Mouse (Mus musculus) intestine, postnatal 0 days (tissue): Measurements from ENCODE around the gene Hdgfl2. TPM values are rescaled to one million over a fixed set of nuclear protein-coding genes. Genes with fewer than 3 reads are reported as not detected.
A peak's percentile ranks its signal among the peaks of the same experiment; 100 is the strongest.

ENCODE experiments used
- ATAC-seq: fragments of 200-750 bp; cut with Nextera tagmentation; 2 replicates; pipeline ENCODE4 v1.8.0; 2017; ENCODE audit warnings: mild to moderate bottlenecking, moderate TSS enrichment, moderate library complexity
- H3K27ac ChIP-seq: fragments of 300-500 bp; sonication (generic); 2 replicates; pipeline ENCODE4 v1.5.1; 2014; ENCODE audit warnings: mild to moderate bottlenecking, low read depth, low read length, moderate library complexity
- H3K27me3 ChIP-seq: fragments of 300-500 bp; sonication (generic); replicated peaks from 2 replicates; pipeline ENCODE4 v1.6.1; 2014; ENCODE audit warnings: low read length, mixed read lengths; ENCODE audit not compliant: control insufficient read depth, insufficient read depth
- H3K36me3 ChIP-seq: fragments of 300-500 bp; sonication (generic); 2 replicates; pipeline ENCODE4 v1.6.1; 2014; ENCODE audit warnings: mild to moderate bottlenecking, moderate library complexity; ENCODE audit not compliant: control insufficient read depth, insufficient read depth
- H3K4me1 ChIP-seq: fragments of 300-500 bp; sonication (generic); replicated peaks from 2 replicates; pipeline ENCODE4 v1.6.1; 2014; ENCODE audit warnings: antibody characterized with exemption, low read length, mixed read lengths; ENCODE audit not compliant: control insufficient read depth, insufficient read depth
- H3K4me2 ChIP-seq: fragments of 300-500 bp; sonication (generic); replicated peaks from 2 replicates; pipeline ENCODE4 v1.6.1; 2014; ENCODE audit warnings: low read depth, mild to moderate bottlenecking, moderate library complexity
- H3K4me3 ChIP-seq: fragments of 300-500 bp; sonication (generic); 2 replicates; pipeline ENCODE4 v1.5.1; 2014; ENCODE audit warnings: low read depth, low read length
- H3K9ac ChIP-seq: fragments of 300-500 bp; sonication (generic); 2 replicates; pipeline ENCODE4 v1.6.1; 2014; ENCODE audit warnings: mild to moderate bottlenecking, low read depth, low read length
- H3K9me3 ChIP-seq: fragments of 300-500 bp; sonication (generic); 2 replicates; pipeline ENCODE4 v1.6.1; 2016; ENCODE audit warnings: mixed run types; ENCODE audit not compliant: control insufficient read depth
- CTCF ChIP-seq: sonication (generic); IDR thresholded peaks from 2 replicates; pipeline ENCODE4 v1.5.1; 2016; ENCODE audit warnings: low read depth, mild to moderate bottlenecking, control low read depth, antibody characterized with exemption, moderate library complexity
- WGBS: fragments of 180-500 bp; shearing (Covaris S2); extraction: QIAGEN DNeasy Blood & Tissue Kit; methylation state at CpG from one replicate; pipeline ENCODE4 v1.1.7; 2014; 5-methylcytosine and 5-hydroxymethylcytosine counted together
- polyA plus RNA-seq: library from polyadenylated mRNA; unstranded; fragments of >200 nt; fragmentation: Nextera tagmentation; extraction: Ambion mirVana; gene quantifications from 2 replicates; pipeline ENCODE4 v1.2.1, GENCODE M21; 2015

Gene Hdgfl2
- polyA plus RNA-seq, 1 experiment from 2014 or later, result 25.9 TPM

GRCm38 (mm10) chr17:56136558-56136957, 57.1 kb downstream of the Hdgfl2 start:
- Histone ChIP-seq H3K4me3 (no peak overlapping the region), H3K36me3 (no peaks in the 10 kb centered on the region), H3K9ac (no peak overlapping the region), H3K27me3 (peaks cover 36% of the 10 kb centered on the region), H3K9me3 (no peaks in the 10 kb centered on the region), H3K4me2 (no peak overlapping the region), H3K4me1 (peaks cover 10% of the 10 kb centered on the region; the same call in 1 of the 2 replicates), H3K27ac (no peak overlapping the region)
- ATAC-seq, result no peak
- TF ChIP-seq CTCF, result no peak
- WGBS, result 78% methylated on average over 7 of the region's 7 CpGs

- H3K4me1 ChIP-seq, result peaks cover 13% of the 10 kb centered on the region; the same call in 1 of the 2 replicates
- WGBS, result 25% methylated on average over 25 of the region's 25 CpGs
These were observed 58.6 kb downstream of the Hdgfl2 start for GRCm38 (mm10) chr17:56137839-56138613.

GRCm38 (mm10) chr17:56139355-56139754, 59.9 kb downstream of the Hdgfl2 start:
- H3K27ac ChIP-seq, result no peak overlapping the region
- no peaks in the 10 kb centered on the region for H3K36me3 ChIP-seq
- TF ChIP-seq CTCF, result no peak
- H3K4me1 ChIP-seq, result peaks cover 5% of the 10 kb centered on the region; the same call in 1 of the 2 replicates
- H3K27me3 ChIP-seq, result peaks cover 58% of the 10 kb centered on the region
- H3K9me3 ChIP-seq, result no peaks in the 10 kb centered on the region
- 0 out of 2 replicates have a peak overlapping the region, but pooled peaks have one; percentile 11 for H3K9ac ChIP-seq
- ATAC-seq, result no peak
- H3K4me2 ChIP-seq, result peak overlapping the region; percentile 85
- peak overlapping the region; percentile 56 for H3K4me3 ChIP-seq
- 11% methylated on average over 20 of the region's 21 CpGs for WGBS

More at GRCm38 (mm10) chr17:56137839-56138613, 58.6 kb downstream of the Hdgfl2 start:
- H3K9ac ChIP-seq, result no peak overlapping the region
- no peaks in the 10 kb centered on the region for H3K9me3 ChIP-seq
- H3K4me2 ChIP-seq, result peak overlapping the region; percentile 30
- H3K4me3 ChIP-seq, result no peak overlapping the region
- no peak for TF ChIP-seq CTCF
- ATAC-seq, result no peak
- H3K27me3 ChIP-seq, result peaks cover 47% of the 10 kb centered on the region
- H3K36me3 ChIP-seq, result no peaks in the 10 kb centered on the region
- no peak overlapping the region for H3K27ac ChIP-seq

DNA sequence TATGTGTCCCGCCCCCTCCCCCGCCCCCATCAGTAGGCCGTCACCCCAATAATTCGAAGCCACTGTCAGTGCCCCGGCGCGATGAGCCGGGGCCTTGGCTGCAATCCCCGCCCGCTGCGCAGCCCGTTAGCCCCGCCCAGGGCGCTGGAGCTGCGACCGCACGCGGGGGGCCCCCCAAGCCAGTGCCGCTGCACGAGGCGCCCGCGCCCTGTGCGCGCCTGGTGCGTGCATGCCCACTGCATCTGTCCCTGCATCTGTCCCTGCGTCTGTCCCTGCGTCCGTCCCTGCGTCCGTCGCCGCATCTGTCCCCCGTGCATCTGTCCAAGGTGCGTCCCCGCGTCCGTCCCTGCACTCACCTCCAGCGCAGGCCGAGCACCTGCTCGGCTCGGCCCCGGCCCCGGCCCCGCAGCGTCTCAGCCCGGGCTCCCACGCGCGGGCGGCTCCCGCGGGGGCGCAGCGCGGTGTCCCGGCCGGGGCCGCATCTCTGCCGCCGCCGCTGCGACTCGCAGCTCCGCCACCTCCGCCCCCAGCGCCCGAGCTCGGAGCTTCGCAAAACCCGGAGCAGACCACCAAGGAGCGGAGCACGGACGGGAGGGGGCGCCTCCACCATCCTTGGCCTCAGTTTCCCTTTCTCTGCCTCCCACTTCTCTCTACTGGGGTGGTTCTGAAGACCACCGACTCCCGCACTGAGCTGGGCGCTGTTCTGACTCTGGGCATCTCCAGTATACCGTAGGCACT, 60.6 kb downstream of the Hdgfl2 start, which contains the start of gene Sema6b:
Sema6b (minus strand) TSS at position 486 of the 738 bp plus-strand sequence.
- no peak within 1 kb of the TSS for H3K27ac ChIP-seq
- WGBS, result 2% methylated on average over 77 of the region's 79 CpGs
- peak; percentile 14; the same call in 1 of the 2 replicates for TF ChIP-seq CTCF
- peak within 1 kb of the TSS; percentile 85 for H3K4me2 ChIP-seq
- peaks cover 64% of the 10 kb centered on the region for H3K27me3 ChIP-seq
- H3K9ac ChIP-seq, result 0 out of 2 replicates have a peak within 1 kb of the TSS, but pooled peaks have one; percentile 11
- H3K9me3 ChIP-seq, result no peaks in the 10 kb centered on the region
- H3K36me3 ChIP-seq, result no peaks in the 10 kb centered on the region
- peak within 1 kb of the TSS; percentile 56 for H3K4me3 ChIP-seq
- peaks cover 5% of the 10 kb centered on the region; the same call in 1 of the 2 replicates for H3K4me1 ChIP-seq
- ATAC-seq, result no peak

GRCm38 (mm10) chr17:56141702-56142605, 62.5 kb downstream of the Hdgfl2 start:
- peaks cover 64% of the 10 kb centered on the region for H3K27me3 ChIP-seq
- no peak overlapping the region for H3K9ac ChIP-seq
- H3K27ac ChIP-seq, result no peak overlapping the region
- no peak for TF ChIP-seq CTCF
- no peak for ATAC-seq
- no peaks in the 10 kb centered on the region for H3K9me3 ChIP-seq
- H3K36me3 ChIP-seq, result no peaks in the 10 kb centered on the region
- H3K4me2 ChIP-seq, result peak overlapping the region; percentile 57
- peaks cover 5% of the 10 kb centered on the region; the same call in 1 of the 2 replicates for H3K4me1 ChIP-seq
- WGBS, result 1% methylated on average over 44 of the region's 47 CpGs
- H3K4me3 ChIP-seq, result peak overlapping the region; percentile 27
